Mouse (Mus musculus) megakaryocyte, embryonic 14.5 days (primary cell): Measurements from ENCODE around the gene Bpifa2.

Experiments
- FLI1 ChIP-seq: IDR thresholded peaks from 2 replicates; pipeline ENCODE4 v1.6.1; 2012; ENCODE audit warnings: low read length, inconsistent platforms, mixed read lengths
- GATA1 ChIP-seq: IDR thresholded peaks from 3 replicates; pipeline ENCODE4 v1.6.1; 2012; ENCODE audit warnings: mixed read lengths, low read length, inconsistent platforms, borderline replicate concordance

DNA sequence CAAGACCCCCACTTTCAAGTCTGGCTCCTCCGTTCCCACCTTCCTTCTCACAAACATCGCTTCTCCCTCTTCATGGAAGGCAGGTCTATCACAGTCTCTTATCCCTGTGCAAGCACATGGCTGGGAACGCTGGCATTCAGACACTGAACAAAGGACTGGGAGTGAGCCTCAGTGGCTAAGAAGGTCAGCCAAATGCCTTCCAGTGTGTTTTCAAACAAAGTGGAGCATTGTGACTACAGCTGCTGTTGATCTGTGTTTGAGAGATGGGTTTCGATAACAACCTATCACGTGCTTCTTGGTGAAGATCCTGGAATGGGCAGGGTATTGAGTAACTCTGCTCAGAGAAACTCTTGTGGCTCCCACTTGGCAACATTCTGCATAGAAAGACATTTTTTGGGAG is 37.8 kb upstream of the Bpifa2 start:
- TF ChIP-seq GATA1 (no peak), FLI1 (no peak)
